Mouse (Mus musculus) retina, embryonic 14.5 days (tissue): ENCODE data around the gene Tmem164.

ENCODE experiments used
- DNase-seq: peaks from one replicate; pipeline ENCODE4 v3.0.0-alpha.2; 2015; ENCODE audit warnings: low spot score

Gene Tmem164

DNA sequence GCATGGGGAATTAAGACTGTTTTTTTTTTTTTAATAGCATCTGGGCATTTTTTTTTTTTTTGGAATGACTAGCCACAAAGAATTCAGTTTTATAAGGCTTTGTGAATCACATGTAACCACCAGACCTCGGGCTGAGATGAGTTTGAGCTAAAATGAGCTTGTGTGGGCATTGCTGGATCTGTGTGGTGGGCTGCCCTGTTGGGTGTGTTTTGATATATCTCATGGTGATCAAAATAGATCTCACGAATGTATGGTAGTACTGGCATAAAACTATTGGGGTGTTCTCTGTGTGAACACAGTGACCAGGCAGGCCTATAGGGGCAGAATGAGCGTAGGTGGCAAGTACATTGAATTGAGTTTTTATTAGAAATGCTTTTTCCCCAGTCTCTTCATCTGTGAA lies 67.4 kb downstream of the Tmem164 start:
- no peak for DNase-seq

DNA sequence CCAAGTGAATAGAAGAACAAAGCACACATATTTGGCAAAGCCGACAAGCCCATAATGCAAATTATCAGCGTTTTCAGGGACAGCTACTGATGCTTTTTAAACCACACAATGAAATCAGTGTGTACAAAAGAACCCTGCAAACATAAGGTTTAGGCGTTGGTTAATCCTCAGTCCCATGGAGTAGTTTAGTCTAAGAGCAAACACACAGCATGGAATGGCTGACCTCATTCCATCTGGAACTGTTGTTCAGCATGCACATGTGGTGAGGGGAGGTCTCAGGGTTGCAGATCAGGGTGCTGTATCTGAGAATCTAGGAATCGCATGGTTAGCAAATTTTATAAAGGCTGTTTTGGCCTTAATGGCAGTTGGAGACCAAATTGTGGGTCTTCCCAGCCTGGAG lies 69.6 kb downstream of the Tmem164 start:
- DNase-seq, result no peak

DNA sequence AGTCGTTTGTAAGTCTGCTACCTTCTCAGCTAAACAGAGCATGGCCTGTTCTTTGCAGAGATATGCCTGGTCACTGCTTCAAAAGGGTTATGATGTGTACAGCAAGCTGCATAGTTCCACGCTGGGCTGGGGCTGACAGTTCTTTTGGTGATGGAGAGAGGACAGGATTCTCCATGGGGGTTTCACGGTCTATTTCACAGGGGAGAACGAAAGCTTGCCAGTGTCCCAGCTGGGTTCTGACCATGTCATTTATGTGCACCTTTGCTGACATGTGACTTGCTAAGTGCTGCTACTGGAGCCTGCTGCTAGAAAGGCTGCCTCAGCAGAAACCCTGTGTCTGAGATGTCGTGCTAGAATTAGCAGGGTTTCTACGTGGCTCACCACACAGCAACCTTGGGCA lies 74.3 kb downstream of the Tmem164 start:
- peak; percentile 46 for DNase-seq

DNA sequence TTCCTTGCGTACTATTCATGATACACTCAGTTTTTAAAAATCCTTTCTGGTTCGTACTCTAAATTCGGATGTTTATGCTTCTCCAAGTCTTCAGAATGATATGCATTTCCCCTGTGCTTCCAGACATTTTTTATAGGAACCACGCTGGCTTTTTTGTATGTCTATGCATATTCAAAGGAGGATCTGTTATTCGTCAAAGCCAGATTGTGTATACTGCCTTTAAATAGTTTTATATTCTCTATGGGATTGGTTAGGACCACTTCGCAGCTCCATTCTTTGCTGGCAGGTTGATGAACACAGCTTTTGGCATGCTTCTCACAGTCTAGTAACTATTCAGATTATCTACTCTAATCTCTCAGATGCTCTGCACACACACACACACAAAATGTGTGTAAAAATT lies 79.2 kb downstream of the Tmem164 start:
- no peak for DNase-seq

DNA sequence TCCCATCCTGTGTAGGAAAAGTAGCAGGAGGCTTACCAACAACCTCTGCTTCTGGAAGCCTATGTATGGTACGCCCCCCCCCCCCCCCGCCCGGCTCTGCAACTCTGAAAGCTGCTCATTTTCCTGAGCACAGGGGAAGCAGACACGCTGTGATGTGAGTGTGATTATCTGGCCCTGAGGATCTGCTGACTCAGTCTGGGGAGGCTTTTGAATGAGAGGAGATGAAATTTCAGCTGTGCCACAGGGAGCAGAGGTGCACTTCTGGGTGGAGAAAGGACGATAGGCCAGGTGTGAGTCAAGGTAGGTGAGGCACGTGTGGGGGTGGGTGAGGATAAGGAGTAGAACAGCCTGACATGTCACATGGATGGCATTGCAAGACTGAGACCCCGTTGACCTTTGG lies 82.1 kb downstream of the Tmem164 start:
- DNase-seq, result no peak

DNA sequence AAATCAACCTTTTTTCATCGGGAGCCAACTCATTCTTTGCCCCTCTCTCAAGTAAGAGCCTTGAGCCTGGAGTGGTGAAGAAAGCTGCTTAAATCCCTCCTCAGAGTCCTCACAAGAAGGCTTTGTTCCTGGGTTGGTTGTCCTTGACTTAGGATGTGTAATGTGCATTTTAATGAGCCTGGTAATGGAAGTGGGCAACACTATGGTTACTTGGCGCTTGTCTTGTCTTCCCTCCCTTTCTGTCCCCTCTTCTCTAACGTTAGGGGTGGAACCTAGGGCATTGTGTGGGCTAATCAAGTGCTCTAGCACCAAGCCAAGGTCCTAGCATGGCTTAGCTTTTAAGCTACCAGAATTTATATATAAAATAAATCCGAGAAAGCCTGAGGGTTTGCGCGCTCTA lies 88.5 kb downstream of the Tmem164 start:
- no peak for DNase-seq

DNA sequence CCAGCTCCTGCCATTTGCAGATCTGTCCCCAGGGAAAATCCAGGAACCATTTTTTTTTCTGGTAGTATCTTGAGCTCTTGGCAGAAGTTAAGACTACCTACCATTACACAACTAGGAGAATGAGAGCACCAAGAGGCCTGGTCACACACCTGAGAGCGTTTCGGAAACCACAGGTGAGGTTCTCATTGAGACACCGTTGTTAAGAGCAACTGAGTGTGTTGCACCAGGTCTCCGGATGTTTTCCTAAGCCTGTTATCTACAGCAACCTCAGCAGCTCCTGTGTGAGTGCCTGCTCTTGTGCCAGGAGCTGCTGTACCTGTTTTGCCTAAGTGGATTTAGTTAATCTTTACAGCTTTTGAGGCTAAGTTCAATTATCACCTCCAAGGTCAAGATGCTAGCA lies 92.5 kb downstream of the Tmem164 start:
- DNase-seq, result no peak

DNA sequence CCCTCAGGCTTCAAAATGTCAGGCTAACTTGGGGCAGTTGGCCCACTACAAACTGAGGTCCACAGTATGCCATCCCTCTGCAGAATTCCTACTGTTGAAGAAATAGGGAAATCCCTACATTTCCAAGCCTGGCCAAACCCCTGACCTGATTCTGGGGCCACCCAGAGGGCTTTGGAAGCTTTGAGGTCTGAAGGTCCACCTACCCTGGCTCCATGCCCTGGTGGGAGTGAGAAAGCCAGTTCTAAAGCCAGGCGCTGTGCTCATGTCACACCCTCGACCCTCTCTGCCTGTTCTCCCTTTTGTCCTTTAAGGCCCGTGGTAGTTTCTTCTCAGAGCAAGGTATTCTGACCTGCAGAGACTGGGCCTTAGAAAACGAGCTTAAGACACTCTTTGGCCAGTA lies 94.9 kb downstream of the Tmem164 start:
- no peak for DNase-seq

GRCm38 (mm10) chrX:142778638-142779037 lies 97.4 kb downstream of the Tmem164 start:
- DNase-seq, result no peak

DNA sequence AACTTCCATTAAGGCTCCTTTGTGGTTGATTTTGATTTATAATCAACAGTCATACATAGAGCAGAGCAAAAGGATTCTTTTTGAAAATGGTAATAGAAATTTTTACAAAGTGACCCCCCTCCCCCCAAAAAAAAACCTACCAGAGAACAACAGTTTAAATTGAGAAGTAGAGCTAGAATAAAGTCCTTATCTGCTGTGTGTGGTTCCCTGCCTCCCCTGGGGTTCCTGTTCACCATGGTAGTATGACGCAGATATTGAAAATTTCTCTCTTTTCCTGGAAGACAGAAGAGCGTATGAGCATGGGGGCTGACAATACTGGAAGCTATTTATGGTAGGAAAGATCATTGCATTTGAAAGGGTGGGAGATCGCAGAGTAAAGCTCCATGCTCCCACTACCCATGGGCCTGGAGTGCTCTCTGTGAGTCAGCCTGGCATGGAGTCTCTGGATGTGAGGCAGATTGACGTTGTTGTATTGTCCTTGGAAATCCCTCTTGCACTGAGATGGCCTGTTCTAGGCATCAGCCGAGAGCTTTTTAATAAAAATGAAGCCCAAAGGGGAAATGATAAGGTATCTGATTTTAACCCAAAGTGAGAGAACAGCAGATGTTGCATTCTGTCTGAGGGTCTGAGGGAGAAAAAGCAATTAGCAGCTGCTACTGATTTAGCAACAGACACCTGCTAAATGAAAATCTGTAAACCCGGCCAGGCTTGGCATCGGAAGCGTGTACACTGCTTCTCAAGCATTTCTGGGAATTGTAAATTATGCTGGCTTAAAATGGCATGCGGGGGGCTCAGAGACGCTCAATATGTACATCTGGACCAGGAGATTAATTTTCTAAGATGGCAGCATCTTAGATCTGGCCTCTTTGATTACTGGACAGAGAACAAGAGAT lies 105.2 kb downstream of the Tmem164 start:
- DNase-seq, result no peak

GRCm38 (mm10) chrX:142792185-142792584 lies 111.0 kb downstream of the Tmem164 start:
- no peak for DNase-seq

DNA sequence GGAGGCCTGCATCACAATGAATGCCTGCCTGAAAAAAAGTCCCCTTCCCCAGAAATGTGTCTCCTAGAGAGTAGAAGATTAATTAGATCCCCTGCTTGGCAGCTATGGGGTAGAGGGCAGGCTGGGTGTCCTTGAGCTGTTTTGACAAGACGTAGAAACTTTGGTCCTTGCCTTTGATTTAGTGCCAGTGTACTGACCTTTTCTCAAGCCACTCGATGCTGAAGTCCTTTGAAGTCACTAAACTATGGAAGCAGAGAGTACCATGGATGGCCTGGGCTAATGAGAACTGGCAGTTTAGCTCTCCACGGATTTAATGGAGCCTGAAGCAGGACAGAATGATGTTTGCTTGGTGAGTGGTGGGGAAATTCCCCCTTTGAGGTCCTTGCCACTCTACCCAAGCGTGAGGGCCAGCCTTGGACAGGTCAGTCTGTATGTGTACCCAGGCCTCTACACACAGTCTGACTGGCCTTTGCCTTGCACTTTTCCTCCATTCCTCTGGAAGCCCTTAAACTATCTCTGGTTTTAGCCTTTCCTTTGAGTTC lies 112.9 kb downstream of the Tmem164 start:
- DNase-seq, result no peak

DNA sequence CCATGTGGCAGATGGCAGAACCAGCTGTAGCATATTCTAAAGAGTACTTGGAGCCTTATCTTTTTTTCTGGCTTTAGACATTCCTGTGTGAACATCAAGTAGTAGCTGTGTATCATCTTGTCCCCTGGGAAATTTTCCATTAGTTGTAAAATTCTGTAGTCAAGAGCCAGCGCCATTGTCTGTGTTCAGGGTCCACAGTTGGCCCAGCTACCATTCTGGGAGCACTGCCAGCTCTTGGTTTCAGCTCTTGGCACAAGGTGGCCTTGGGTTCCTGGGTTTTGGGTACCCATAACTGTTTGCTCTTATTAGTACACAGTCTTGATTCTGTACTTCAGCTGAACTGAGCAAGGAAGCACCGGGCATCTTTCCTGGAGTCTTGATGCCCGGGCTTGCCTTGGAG lies 123.4 kb downstream of the Tmem164 start:
- DNase-seq, result no peak

GRCm38 (mm10) chrX:142806126-142806525 lies 124.9 kb downstream of the Tmem164 start:
- DNase-seq, result no peak

GRCm38 (mm10) chrX:142806620-142807061 lies 125.4 kb downstream of the Tmem164 start:
- DNase-seq, result peak; percentile 38

DNA sequence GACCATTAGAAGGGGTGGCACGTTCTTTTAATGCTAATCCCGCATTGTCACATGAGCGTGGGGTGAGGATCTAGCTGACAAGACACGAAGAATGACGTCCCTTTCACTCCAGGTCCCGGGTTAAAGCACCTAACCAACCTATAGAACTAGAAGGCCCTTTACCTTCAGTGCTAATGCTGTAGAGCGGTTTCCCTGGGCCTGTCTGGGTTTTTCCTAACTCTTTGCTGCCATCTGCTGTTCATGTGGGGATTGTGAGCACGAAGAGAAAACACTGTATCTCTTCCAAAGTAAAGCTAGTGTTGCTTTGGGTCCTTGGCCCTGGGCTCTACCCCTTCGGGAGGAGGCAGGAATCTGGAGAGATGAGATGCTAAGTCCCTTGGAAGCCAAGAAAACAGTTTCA lies 127.2 kb downstream of the Tmem164 start:
- DNase-seq, result peak; percentile 77

GRCm38 (mm10) chrX:142813146-142813545 lies 131.9 kb downstream of the Tmem164 start:
- DNase-seq, result peak; percentile 74

- DNase-seq, result peak; percentile 64
These were observed 137.0 kb downstream of the Tmem164 start for GRCm38 (mm10) chrX:142818057-142818682.

GRCm38 (mm10) chrX:142821239-142821638 lies 140.0 kb downstream of the Tmem164 start:
- DNase-seq, result no peak

DNA sequence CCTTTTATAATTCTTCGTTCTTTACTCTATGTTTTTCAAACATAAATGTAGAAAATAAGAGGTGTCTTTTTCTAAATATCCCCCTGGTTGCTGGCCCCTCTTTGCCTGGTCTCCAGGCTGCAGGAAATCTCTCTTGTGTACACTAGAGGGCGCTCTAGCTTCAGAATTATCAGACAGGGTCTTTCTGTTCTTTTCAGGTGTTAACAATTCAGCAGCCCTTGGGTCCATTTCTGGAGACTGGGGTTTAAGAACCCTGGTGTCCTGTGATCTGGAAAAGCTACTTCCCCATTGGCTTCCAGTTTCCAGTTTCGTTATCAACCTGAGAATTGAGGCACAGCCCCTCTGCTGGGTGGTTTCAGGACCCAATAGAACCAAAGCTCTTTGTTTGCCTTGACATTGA lies 140.6 kb downstream of the Tmem164 start:
- DNase-seq, result peak; percentile 64

GRCm38 (mm10) chrX:142825309-142825708 lies 144.1 kb downstream of the Tmem164 start:
- no peak for DNase-seq

GRCm38 (mm10) chrX:142827644-142828043 lies 146.4 kb downstream of the Tmem164 start:
- no peak for DNase-seq
